Mouse (Mus musculus): ENCODE measurements around the gene Gatd1. TPM values are rescaled to one million over a fixed set of nuclear protein-coding genes. Genes with fewer than 3 reads are reported as not detected.
A peak's percentile ranks its signal among the peaks of the same experiment; 100 is the strongest.

Gatd1 gene
- polyA plus RNA-seq, 1 experiment from 2014 or later = 30.2 TPM

DNA sequence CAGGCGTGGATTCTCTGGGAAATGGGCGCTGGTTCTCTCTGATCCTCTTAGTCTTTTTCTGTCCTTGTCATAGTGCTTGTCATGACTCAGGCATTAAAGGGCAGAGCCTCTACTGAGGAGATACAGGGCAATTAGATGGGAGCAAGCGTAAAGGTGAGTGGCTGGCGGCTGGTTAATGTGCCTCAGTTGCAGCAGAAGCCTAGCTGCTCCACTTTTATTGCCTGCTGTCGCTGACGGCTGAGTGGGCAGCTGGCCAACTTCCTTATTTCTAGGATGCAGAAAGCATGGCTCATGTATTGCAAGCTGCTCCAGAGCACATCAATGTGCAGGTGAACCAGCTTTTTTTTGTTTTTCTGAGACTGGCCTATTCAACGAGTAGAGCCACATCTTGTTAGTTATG lies 5.0 kb upstream of the Gatd1 start:
- ATAC-seq (ENCODE audit: insufficient number of reproducible peaks, insufficient read depth, low FRiP score, low read depth) = no peak
- 58% methylated on average over 7 of the region's 7 CpGs for WGBS
- Histone ChIP-seq H3K36me3 (ENCODE audit: control insufficient read depth, insufficient read depth, low read length) (no peaks in the 10 kb centered on the region), H3K4me3 (ENCODE audit: control insufficient read depth in 1 of 2, insufficient read depth in 1 of 2, low read depth in 1 of 2, low read length in 2 of 2) (no peak overlapping the region), H3K4me2 (ENCODE audit: low read length) (no peak overlapping the region), H3K9ac (ENCODE audit: low read length) (no peak overlapping the region), H3K27me3 (ENCODE audit: control insufficient read depth, insufficient read depth, low read length) (no peaks in the 10 kb centered on the region), H3K9me3 (ENCODE audit: control insufficient read depth, low read length) (no peaks in the 10 kb centered on the region), H3K27ac (replicated peaks in 1 of 2; ENCODE audit: control insufficient read depth in 1 of 2, insufficient read depth in 1 of 2, low read depth in 2 of 2, low read length in 2 of 2) (no peak overlapping the region), H3K4me1 (ENCODE audit: control insufficient read depth in 2 of 2, insufficient read depth in 2 of 2, low read length in 2 of 2) (no peaks in the 10 kb centered on the region; a peak in 1 of 4 replicates)

- H3K9me3 ChIP-seq (ENCODE audit: control insufficient read depth, low read length) = no peaks in the 10 kb centered on the region
- no peaks in the 10 kb centered on the region for H3K27me3 ChIP-seq (ENCODE audit: control insufficient read depth, insufficient read depth, low read length)
- WGBS = 63% methylated on average over 8 of the region's 8 CpGs
- no peaks in the 10 kb centered on the region for H3K36me3 ChIP-seq (ENCODE audit: control insufficient read depth, insufficient read depth, low read length)
- H3K27ac ChIP-seq (replicated peaks in 1 of 2; ENCODE audit: control insufficient read depth in 1 of 2, insufficient read depth in 1 of 2, low read depth in 2 of 2, low read length in 2 of 2) = no peak overlapping the region
- no peak overlapping the region for H3K4me3 ChIP-seq (ENCODE audit: control insufficient read depth in 1 of 2, insufficient read depth in 1 of 2, low read depth in 1 of 2, low read length in 2 of 2)
- H3K9ac ChIP-seq (ENCODE audit: low read length) = no peak overlapping the region
- no peak overlapping the region for H3K4me2 ChIP-seq (ENCODE audit: low read length)
- peaks cover 0 to 3% of the 10 kb centered on the region in 2 experiments; a peak in 2 of 4 replicates for H3K4me1 ChIP-seq (ENCODE audit: control insufficient read depth in 2 of 2, insufficient read depth in 2 of 2, low read length in 2 of 2)
- ATAC-seq (ENCODE audit: insufficient number of reproducible peaks, insufficient read depth, low FRiP score, low read depth) = no peak
Observed at GRCm38 (mm10) chr7:141417731-141418681, 4.1 kb upstream of the Gatd1 start.

GRCm38 (mm10) chr7:141416144-141416841 lies 2.4 kb upstream of the Gatd1 start:
- no peak for ATAC-seq (ENCODE audit: insufficient number of reproducible peaks, insufficient read depth, low FRiP score, low read depth)
- Histone ChIP-seq H3K9ac (ENCODE audit: low read length) (no peak overlapping the region), H3K9me3 (ENCODE audit: control insufficient read depth, low read length) (no peaks in the 10 kb centered on the region), H3K27ac (replicated peaks in 1 of 2; ENCODE audit: control insufficient read depth in 1 of 2, insufficient read depth in 1 of 2, low read depth in 2 of 2, low read length in 2 of 2) (no peak overlapping the region), H3K36me3 (ENCODE audit: control insufficient read depth, insufficient read depth, low read length) (peaks cover 5% of the 10 kb centered on the region), H3K4me1 (ENCODE audit: control insufficient read depth in 2 of 2, insufficient read depth in 2 of 2, low read length in 2 of 2) (peaks cover 0 to 6% of the 10 kb centered on the region in 2 experiments; a peak in 2 of 4 replicates), H3K4me3 (ENCODE audit: control insufficient read depth in 1 of 2, insufficient read depth in 1 of 2, low read depth in 1 of 2, low read length in 2 of 2) (no peak overlapping the region), H3K27me3 (ENCODE audit: control insufficient read depth, insufficient read depth, low read length) (no peaks in the 10 kb centered on the region), H3K4me2 (ENCODE audit: low read length) (no peak overlapping the region)
- 81% methylated on average over 6 of the region's 6 CpGs for WGBS

DNA sequence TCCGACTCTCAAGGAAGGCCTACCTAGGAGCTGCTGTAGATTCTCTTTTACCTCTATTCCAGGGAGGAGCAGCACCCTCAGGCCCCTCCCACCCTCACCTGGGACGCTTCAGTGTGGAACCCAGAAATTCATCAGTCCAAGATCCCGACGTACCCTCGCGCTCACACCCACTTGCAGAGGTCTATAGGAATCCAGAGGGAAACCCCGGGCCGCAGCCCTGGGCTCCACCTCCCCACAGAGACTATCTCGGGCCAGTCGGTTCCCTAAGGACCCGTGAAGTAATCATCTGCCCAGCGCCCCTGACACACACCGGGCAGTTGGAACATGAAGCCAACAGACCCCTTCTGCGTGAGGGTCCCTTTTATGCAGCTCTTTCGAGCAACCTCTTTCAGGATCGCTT lies 605 bp downstream of the Gatd1 start:
- peak overlapping the region; percentile 76 to 80 for H3K27ac ChIP-seq (replicated peaks in 1 of 2; ENCODE audit: control insufficient read depth in 1 of 2, insufficient read depth in 1 of 2, low read depth in 2 of 2, low read length in 2 of 2)
- peaks cover 35% of the 10 kb centered on the region for H3K36me3 ChIP-seq (ENCODE audit: control insufficient read depth, insufficient read depth, low read length)
- peaks cover 2 to 10% of the 10 kb centered on the region in 2 experiments; a peak in 3 of 4 replicates for H3K4me1 ChIP-seq (ENCODE audit: control insufficient read depth in 2 of 2, insufficient read depth in 2 of 2, low read length in 2 of 2)
- 0 out of 2 replicates have a peak, but pooled peaks have one; percentile 1 for ATAC-seq (ENCODE audit: insufficient number of reproducible peaks, insufficient read depth, low FRiP score, low read depth)
- H3K9ac ChIP-seq (ENCODE audit: low read length) = peak overlapping the region; percentile 93
- H3K9me3 ChIP-seq (ENCODE audit: control insufficient read depth, low read length) = no peaks in the 10 kb centered on the region
- peak overlapping the region; percentile 94 for H3K4me2 ChIP-seq (ENCODE audit: low read length)
- H3K27me3 ChIP-seq (ENCODE audit: control insufficient read depth, insufficient read depth, low read length) = no peaks in the 10 kb centered on the region
- H3K4me3 ChIP-seq (ENCODE audit: control insufficient read depth in 1 of 2, insufficient read depth in 1 of 2, low read depth in 1 of 2, low read length in 2 of 2) = peak overlapping the region; percentile 82 to 86
- 6% methylated on average over 16 of the region's 16 CpGs for WGBS

GRCm38 (mm10) chr7:141411667-141412066 lies 2.3 kb downstream of the Gatd1 start:
- Histone ChIP-seq H3K27ac (replicated peaks in 1 of 2; ENCODE audit: control insufficient read depth in 1 of 2, insufficient read depth in 1 of 2, low read depth in 2 of 2, low read length in 2 of 2) (no peak overlapping the region), H3K4me3 (ENCODE audit: control insufficient read depth in 1 of 2, insufficient read depth in 1 of 2, low read depth in 1 of 2, low read length in 2 of 2) (no peak overlapping the region), H3K9me3 (ENCODE audit: control insufficient read depth, low read length) (no peaks in the 10 kb centered on the region), H3K4me2 (ENCODE audit: low read length) (no peak overlapping the region), H3K27me3 (ENCODE audit: control insufficient read depth, insufficient read depth, low read length) (no peaks in the 10 kb centered on the region), H3K36me3 (ENCODE audit: control insufficient read depth, insufficient read depth, low read length) (peaks cover 40% of the 10 kb centered on the region), H3K4me1 (ENCODE audit: control insufficient read depth in 2 of 2, insufficient read depth in 2 of 2, low read length in 2 of 2) (peaks cover 2 to 10% of the 10 kb centered on the region in 2 experiments; a peak in 3 of 4 replicates), H3K9ac (ENCODE audit: low read length) (no peak overlapping the region)
- ATAC-seq (ENCODE audit: insufficient number of reproducible peaks, insufficient read depth, low FRiP score, low read depth) = no peak
- 88% methylated on average over 1 of the region's 1 CpGs for WGBS

DNA sequence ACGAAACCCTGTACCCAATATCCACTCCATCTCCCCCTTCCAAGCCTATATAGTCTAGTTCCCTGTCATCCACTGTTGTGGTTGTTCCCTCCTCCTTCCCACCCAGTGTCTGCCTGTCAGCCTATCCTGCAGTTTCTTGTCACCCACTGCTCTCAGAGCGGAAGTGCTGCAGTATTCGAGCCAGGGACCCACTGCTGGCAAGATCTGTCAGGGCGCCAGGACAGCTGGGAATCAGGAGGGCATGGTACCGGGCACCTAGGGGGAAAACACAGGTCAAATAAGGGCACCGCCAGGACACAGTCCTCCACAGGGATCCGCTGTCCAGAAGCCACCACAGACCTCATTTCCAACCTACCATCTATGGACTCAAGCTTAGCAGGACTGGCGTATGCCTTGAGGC lies 3.3 kb downstream of the Gatd1 start:
- Histone ChIP-seq H3K36me3 (ENCODE audit: control insufficient read depth, insufficient read depth, low read length) (peaks cover 40% of the 10 kb centered on the region), H3K4me2 (ENCODE audit: low read length) (no peak overlapping the region), H3K4me1 (ENCODE audit: control insufficient read depth in 2 of 2, insufficient read depth in 2 of 2, low read length in 2 of 2) (peaks cover 2 to 10% of the 10 kb centered on the region in 2 experiments; a peak in 3 of 4 replicates), H3K9me3 (ENCODE audit: control insufficient read depth, low read length) (no peaks in the 10 kb centered on the region), H3K9ac (ENCODE audit: low read length) (no peak overlapping the region; the same call in 1 of the 2 replicates), H3K27me3 (ENCODE audit: control insufficient read depth, insufficient read depth, low read length) (no peaks in the 10 kb centered on the region), H3K27ac (replicated peaks in 1 of 2; ENCODE audit: control insufficient read depth in 1 of 2, insufficient read depth in 1 of 2, low read depth in 2 of 2, low read length in 2 of 2) (no peak overlapping the region), H3K4me3 (ENCODE audit: control insufficient read depth in 1 of 2, insufficient read depth in 1 of 2, low read depth in 1 of 2, low read length in 2 of 2) (no peak overlapping the region)
- no peak for ATAC-seq (ENCODE audit: insufficient number of reproducible peaks, insufficient read depth, low FRiP score, low read depth)
- WGBS = 87% methylated on average over 8 of the region's 8 CpGs

- WGBS = 17% methylated on average over 11 of the region's 11 CpGs
- Histone ChIP-seq H3K9ac (ENCODE audit: low read length) (no peak overlapping the region; the same call in 1 of the 2 replicates), H3K27ac (replicated peaks in 1 of 2; ENCODE audit: control insufficient read depth in 1 of 2, insufficient read depth in 1 of 2, low read depth in 2 of 2, low read length in 2 of 2) (no peak overlapping the region)
Observed at GRCm38 (mm10) chr7:141408833-141409232, 5.1 kb downstream of the Gatd1 start.

More at GRCm38 (mm10) chr7:141408833-141409232, 5.1 kb downstream of the Gatd1 start:
- no peak overlapping the region for H3K4me3 ChIP-seq (ENCODE audit: control insufficient read depth in 1 of 2, insufficient read depth in 1 of 2, low read depth in 1 of 2, low read length in 2 of 2)
- no peak for ATAC-seq (ENCODE audit: insufficient number of reproducible peaks, insufficient read depth, low FRiP score, low read depth)
- peaks cover 2 to 10% of the 10 kb centered on the region in 2 experiments; a peak in 2 of 4 replicates for H3K4me1 ChIP-seq (ENCODE audit: control insufficient read depth in 2 of 2, insufficient read depth in 2 of 2, low read length in 2 of 2)
- H3K9me3 ChIP-seq (ENCODE audit: control insufficient read depth, low read length) = no peaks in the 10 kb centered on the region
- peaks cover 47% of the 10 kb centered on the region for H3K36me3 ChIP-seq (ENCODE audit: control insufficient read depth, insufficient read depth, low read length)
- H3K4me2 ChIP-seq (ENCODE audit: low read length) = no peak overlapping the region
- no peaks in the 10 kb centered on the region for H3K27me3 ChIP-seq (ENCODE audit: control insufficient read depth, insufficient read depth, low read length)

All from heart, embryonic 14.5 days (tissue).